Mouse (Mus musculus) layer of hippocampus, postnatal 10 days (tissue): Measurements from ENCODE around the gene Alkbh6. TPM values are rescaled to one million over a fixed set of nuclear protein-coding genes. Genes with fewer than 3 reads are reported as not detected.

Source experiments
- DNase-seq, 2 experiments: peaks; one replicate each; pipeline ENCODE4 v3.0.0; 2021; ENCODE audit warnings: low spot score in 2 of 2
- total RNA-seq, 2 experiments: library from RNA; stranded (reverse); gene quantifications; 2 replicates each; pipeline ENCODE4 v1.2.3; 2021

Gene Alkbh6
- total RNA-seq, 2 experiments from 2014 or later = 41.6 to 45.5 TPM

DNA sequence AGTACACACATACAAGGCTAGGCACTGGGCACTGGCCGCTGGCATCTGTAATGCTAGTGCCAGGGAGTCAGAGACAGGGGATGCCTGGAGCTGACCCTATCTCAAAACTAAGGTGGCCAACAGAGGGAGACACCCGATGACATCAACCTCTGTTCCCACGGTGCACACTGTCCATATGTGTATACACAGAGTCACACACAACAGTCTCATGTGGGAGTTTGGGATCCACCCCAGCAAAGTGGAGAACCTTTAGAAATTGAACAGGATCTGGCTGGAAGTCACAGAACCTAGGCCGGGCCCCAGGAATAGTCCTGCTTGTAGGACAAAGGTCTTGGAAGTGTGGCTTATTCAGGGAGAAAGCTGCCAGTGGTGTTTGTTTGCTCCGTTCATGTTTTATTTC is 14.2 kb upstream of the Alkbh6 start:
- no peak for DNase-seq

DNA sequence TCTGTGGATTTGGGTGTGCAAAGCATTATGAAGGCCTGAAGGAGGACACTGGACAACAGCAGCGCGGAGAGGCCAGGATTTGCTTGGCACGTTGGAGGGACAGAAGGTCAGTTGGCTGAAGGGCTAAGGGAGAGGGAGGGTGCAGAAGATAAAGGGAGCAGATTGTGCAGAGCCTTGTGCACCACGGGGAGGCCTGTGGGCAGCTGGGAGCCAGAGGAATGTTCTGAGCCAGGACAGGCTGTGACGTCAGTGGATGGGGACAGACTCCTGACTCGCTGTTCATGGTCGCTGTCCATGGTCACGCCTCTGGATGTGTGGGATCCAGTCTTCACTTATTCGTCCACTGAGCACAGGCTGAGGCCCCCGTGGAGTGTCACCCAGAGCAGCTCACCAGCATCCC is 13.4 kb upstream of the Alkbh6 start:
- no peak for DNase-seq

DNA sequence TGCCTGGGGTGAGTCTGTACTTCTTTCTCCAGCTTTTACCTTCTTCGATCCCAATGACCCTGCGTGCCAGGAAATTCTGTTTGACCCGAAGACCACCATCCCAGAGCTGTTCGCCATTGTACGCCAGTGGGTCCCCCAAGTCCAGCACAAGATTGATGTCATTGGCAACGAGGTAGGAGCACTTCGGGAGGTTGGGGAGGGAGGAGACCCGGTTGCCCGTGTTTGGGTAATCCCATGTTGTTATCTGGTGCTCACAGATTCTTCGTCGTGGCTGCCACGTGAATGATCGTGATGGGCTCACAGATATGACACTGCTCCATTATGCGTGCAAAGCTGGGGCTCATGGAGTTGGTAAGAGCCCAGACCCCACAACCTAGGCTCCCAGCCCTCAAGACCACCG is 11.7 kb upstream of the Alkbh6 start:
- no peak for DNase-seq

DNA sequence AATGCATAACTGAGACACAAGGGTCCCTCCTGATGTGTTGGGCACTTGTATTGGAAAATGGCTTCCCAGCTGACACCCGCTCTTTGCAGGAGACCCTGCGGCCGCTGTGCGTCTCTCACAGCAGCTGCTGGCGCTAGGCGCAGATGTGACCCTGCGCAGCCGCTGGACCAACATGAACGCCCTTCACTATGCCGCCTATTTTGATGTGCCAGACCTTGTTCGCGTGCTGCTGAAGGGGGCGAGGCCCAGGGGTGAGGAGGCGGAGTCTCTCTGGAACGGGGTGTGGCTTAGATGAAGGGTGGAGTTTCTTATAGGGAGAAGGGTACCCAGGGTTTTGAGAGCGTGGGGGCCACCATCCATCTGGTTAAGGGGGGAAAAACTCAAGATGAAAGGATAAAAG is 11.3 kb upstream of the Alkbh6 start:
- DNase-seq = no peak

DNA sequence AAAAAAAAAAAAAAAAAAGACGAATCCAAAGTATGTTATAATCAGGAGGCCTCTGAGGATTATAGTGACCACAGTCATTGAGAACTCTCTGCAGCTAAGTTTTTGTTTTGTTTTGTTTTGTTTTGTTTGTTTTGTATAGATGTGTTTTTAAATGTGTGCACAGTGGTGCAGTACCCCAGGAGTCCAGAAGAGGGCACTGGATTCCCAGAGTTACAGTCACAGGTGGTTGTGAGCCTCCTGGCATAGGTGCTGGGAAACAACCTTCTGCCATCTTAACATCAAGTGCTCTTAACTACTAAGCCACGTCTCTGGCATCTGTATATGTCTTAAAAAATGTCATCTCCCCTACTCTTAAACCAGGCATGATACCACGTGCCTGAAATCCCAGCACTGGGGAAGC is 7.6 kb upstream of the Alkbh6 start:
- DNase-seq = peak in 1 of 2 experiments; percentile 41

DNA sequence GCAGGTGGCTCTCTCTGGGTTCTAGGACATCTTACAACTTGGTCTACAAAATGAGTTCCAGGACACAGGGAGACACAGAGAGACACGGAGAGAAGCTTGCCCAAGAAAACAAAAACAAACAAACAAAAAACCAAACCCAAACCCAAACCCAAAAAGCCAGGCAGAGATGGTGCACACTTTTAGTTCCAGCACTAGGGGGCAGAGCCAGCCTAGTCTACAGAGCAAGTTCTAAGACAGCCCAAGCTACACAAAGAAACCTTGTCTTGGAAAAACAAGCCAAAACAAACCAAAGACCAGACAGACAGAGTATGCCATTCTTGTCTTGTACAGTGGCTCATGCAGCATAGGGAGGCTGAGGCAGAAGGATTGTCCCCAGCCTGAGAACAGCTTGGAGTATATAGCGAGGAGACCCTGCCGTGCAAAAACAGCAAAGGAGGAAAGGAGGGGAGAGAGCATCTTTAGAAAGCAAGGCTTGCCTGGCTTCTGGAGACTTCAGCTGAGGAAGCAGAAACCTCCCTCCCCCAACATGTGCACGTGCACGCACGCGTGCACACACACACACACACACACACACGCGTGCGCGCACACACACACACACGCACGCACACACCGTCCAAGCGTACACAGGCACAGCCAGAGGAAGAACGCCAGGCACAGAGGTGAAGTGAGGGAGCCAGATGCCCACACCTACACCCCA is 2.3 kb upstream of the Alkbh6 start:
- no peak for DNase-seq

DNA sequence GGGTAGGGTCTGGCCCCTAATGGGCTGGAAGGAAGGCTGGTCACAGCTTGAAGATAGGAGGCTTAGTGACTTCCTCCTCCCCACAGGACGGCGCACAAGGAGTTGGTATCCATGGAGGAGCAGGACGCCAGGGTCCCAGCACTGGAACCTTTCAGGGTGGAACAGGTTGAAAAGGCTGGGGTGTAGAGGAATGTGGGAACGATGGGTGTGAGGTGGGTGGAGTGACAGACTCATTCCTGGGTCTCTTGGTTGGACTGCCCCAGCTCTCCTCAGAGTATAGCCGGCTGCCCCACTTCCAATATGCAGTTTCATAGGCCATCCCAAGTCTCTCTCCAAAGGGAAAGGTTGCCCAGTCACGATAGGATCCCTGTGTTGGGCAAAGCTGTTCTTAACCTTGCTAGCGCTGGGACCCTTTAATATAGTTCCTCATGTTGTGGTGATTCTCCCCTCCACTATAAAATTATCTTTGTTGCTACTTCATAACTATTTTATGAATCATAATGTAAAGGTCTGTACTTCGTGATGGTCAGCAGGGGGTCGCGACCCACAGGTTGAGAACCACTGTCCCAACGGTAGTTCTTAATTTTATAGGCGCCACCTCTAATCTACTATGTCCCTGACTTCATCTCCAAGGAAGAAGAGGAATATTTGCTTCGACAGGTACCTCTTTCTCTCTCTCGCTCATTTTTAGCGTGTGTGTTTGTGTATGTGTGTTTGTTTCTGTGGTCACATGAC is 1.0 kb downstream of the Alkbh6 start:
- no peak for DNase-seq

DNA sequence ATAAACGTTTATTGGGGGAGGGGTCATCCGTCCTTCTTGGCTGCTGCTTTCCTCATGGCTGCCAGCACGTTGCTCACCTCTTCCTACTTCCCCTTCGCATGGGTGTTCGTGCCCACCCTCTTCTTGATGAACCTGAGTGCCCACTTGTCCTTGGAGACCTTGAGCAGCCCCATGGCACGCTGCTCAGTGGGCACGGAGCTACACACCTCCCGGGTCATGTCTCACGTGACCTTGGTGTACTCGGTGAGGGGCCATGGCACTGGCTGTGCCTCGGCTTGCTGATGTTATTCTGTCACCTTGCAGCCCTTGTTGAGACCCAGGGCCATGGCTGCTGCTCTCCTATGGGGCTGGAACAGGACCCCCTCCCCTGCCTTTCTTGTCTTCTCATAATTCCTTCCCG is 1.6 kb downstream of the Alkbh6 start:
- DNase-seq = no peak

DNA sequence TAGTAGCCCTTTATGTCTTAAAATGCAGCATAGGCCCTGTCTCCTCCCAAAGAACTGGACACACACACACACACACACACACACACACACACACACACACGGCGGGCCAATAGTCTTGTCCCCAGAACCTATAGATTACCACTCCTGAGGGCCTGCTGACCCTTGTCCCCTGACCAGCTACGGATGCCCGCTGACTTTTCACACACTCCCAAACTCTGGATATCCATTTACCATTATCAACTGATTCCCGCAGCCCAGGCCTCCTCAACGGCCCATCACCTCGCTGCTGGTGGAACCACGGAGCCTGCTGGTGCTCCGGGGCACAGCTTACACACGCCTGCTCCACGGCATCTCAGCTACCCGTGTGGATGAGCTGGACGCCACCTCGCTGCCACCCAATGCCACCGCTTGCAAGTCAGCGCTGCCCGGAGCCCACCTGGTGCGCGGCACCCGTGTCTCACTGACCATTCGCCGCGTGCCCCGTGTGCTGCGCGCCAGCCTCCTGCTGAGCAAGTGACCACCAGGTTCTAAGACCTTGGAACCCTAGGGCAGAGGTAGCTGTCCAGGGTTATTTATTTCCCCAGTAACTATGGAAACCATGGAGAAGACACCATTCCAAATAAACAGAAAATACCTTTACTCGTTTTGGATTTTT is 5.3 kb downstream of the Alkbh6 start:
- DNase-seq = no peak

DNA sequence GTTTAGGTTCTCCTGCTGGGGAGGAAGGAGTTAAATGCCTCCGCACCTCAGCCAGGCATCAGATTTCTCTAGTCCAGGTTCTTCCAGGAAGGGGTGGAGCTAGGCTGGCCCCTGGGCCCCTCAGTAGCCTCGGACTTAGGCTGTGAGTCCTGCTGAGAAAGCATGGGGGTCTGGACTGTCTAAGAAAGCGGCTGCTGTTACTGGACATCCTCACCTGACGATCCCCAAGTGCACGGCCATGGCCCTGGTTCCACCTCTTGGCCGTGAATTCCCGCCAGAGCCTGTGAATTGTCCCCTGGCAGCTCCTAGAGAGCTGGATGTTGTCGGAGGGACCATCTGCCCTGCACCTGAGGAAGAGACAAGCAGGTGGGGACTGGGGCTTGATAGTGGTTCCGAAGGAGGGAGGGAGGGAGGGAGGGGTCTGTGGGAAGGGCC is 6.2 kb downstream of the Alkbh6 start, which contains the start of gene Syne4:
TSS of gene Syne4 (plus strand) at position 87 of the 435 bp plus-strand sequence.
- no peak for DNase-seq

DNA sequence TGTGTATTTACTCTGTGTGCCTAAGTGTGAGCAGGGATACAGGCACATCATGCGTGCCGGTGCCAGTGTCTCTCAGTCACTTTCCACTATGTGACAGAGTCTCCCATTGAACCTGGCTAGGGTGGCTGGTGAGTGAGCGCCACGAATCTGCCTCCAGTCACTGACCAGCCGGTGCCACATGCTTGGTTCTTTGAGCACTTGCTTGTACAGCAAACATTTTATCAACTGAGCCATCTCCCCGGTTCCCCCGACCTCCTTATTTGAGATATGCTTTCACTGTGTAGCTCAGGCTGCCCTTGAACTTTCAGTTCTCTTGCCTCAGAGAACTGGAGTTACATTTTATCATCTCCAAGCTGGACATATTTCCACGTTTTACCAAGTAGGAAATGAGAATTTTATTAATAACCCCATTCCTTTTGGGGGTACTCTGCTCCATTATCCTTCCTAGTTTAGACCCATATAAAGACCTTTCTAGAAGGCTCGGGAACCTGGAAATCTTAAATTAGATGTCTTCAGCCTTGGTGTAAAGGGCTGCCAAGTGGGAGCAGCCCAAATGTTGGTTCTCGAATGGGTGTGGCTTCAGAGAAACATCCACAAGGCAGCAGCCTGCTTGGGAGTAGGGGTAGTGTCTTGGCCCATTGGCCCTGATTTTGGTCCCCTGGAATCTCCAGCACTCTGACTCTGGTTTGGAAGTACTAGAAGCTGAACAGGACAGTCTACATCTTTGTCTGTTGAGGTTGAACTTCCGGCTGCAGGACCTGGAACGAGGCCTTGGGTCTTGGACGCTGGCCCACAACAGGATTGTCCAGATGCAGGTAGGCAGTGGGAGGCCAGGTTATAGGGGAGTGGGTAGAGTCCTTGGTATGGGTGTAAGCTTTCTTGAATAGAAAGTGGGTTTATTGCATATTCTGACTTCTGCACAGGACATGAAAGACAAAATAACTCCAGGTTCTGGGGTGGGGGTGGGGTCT is 7.3 kb downstream of the Alkbh6 start:
- DNase-seq = no peak

DNA sequence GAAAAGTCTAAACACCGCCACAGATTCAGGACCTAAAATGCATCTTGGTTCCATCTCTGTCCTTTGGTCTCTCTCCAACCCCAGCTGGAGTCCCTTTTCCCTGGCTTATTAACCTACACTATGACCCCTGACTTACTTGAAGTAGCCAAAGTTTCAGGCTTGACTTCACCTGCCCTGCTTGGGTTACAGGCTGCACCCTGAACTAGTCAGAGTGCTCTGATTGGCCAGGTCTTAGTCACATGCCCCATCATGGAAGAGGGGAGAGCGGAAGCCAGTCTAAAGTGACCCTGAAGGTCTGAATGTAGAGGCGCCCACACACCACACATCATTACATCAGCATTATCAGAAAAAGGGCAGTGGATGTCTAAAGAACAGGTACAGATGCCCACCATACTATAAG is 9.6 kb downstream of the Alkbh6 start:
- DNase-seq = no peak

DNA sequence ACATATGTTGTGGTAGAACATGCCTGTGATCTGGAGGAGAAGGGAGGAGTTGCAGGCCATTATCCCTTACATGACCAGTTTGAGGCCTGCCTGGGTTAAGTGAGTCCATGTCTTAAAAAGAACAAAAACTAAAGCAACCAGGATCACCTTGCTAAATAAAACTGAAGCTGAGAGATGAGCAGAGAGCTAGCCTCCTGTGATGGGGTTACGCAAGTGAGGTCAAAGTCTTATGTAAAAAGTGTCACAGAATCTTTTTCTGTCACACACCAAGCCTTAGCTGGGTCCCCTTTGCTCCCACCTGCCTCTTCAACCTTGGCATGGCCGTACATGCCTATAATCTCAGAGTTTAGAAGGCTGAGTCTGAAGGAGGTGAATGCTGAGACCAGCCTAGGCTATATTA is 12.4 kb downstream of the Alkbh6 start:
- no peak for DNase-seq

DNA sequence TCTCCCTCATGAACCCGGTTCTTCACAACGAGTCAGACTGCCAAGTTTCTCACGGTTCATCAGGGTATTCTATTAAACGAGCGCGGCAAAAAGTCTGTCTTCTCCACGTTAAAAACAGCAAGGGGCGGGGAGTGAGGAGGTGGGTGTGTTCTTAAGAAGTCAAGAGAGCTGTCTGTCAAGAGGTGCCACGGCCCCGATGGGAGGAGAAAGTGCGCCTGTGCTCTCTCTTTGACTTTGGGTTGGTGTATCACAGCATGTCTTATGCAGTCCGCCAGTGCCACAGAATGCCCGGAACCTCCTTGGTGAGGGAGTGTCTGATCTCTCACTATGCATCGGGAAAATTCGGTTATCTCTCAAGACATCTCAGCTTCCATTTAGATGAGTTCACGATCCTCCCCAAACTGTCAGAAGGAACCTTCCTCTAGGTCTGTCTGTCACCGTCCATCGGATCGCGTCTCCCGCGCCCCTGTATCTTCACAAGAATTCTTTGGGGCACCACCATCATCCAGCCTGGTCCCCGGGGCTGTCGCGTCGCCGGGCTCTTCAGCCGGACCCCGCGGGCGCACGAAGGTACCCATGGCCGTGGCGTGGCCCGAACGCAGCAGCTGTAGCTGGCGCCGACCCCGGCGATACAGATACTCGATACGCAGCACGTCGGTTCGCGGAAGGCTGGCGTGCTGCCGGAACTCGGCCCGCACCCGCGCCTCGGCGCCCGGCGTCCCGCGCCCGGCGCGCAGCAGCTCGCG is 13.2 kb downstream of the Alkbh6 start, which contains the start of gene E130208F15Rik:
TSS of gene E130208F15Rik (plus strand) at position 202 of the 746 bp plus-strand sequence.
- DNase-seq = peak; percentile 42 to 61

DNA sequence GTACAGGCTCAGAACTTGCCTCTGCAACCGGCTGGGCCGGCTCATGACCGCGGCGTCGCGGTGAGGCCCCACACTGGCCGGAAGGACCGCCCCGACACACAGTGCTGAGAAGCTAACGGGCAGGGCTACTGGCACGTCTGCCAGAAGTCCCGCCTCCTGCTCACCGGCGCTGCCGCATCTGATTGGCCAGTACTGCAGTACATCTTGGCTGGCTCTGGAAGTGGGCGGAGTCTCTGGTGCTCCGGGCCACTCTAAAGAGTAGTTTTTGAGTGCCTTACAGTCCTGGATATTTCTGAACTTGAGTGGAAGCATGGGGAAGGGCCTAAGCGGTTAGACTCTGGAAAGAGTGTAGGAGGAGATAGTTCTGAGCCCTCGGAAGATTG is 13.8 kb downstream of the Alkbh6 start:
- peak; percentile 95 to 97 for DNase-seq

DNA sequence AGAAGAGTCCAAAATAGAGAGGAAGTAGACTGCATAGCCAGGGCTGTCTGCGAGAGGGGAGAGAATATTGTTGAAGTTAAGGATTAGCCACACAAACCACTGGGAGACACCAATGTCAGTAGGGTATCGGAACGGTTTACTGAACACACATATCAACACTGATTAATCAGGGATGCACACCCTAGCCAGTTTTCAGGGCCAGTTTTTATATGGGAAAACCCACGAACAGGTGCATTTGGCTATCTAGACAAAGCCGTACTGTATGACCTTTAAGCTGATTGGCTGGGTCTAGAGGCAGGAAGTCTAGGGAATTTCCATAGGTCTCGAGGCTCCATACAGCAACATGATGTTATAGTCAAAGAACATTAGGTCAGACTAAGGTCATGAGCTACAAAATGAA is 14.3 kb downstream of the Alkbh6 start:
- no peak for DNase-seq

DNA sequence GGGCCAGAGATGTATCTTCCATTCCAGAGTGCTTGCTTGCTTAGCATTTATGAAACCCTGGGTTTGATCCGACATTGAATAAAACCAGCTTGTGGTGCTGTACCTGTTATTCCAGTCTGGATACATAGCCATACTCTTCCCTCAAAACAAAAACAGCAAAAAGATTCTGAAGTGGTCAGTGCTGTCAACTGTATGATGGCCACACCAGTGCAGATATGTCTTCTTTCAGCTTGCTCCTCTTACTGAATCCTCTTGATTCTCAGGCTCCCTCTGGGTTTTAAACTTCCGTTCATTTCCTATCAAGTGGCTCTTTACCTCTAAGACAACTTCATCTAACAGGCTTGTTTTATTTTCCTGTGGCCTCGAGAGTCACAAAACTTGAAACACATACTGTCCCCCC is 15.3 kb downstream of the Alkbh6 start, which contains the start of gene Sdhaf1:
TSS of gene Sdhaf1 (minus strand) at position 101 of the 400 bp plus-strand sequence.
- no peak for DNase-seq

DNA sequence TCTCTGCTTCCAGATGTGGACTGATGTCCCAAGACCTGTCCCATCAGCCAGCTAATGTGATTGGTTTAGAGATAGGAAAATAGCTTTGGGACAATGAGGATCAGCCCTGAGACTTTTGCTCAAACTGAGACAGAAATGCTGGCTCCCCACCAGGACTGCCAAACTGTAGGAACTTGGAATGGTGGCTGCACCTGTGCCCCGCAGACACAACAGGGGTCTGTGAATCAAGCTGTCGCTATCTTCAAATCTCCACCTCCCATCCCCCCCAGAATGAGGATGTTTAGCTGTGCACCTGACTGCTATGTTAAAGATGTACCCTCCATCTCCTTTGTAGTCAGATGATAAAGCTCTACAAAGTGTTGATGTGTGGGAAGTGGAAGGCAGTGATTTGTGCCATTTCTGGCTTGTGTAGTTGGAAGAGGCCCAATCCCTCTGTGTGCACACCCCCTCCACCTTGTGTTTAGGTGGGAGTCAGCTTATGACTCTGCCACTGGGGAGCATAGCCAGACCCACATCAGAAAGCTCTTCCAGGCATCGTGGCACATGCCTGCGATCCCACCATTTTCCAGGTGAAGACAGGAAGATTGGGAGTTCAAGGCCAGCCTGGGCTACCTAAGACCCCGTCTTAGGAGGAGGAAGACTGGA is 15.9 kb downstream of the Alkbh6 start:
- DNase-seq = no peak

DNA sequence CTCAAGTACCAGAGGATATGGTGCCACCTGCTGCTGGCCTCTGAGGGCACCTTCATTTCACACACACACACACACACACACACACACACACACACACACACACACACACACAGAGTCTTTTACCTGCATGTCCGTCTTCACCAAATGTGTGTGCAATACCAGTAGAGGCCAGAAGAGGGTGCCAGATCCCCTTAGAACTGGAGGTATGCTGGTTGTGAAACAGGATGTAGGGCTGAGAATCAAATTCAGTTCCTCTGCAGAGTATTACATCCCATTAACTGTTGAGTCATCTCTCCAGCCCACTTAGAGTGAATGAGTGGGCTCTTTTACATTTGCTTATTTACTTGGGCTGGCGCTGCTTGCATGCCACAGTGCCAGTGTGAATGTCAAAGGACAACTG is 16.8 kb downstream of the Alkbh6 start:
- peak in 1 of 2 experiments; percentile 49 for DNase-seq

DNA sequence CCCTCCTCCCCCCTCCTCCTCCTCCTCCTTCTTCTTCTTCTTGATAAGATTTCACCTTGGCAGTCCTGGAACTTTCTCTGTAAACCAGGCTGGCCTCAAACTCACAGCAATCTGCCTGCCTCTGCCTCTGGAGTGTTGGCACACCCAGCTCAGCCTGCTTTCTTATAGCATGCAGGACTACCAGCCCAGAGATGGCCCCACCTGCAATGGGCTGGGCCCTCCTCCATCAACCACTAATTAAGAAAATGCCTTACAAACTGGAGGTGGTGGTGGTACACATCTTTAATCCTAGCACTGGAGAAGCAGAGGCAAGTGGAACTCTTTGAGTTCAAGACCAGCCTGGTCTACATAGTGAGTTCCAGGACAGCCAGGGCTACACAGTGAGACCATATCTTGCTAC is 17.9 kb downstream of the Alkbh6 start:
- DNase-seq = no peak
